21 mouse cellular contexts compared by ENCODE assay signal in genomic region chr9:48731651-48732536, GRCm38 (mm10).
A peak's percentile ranks its signal among the peaks of the same experiment; 100 is the strongest.
DNase-seq lines count a peak whose midpoint lies in the region; ATAC-seq and TF ChIP-seq lines count a peak whose summit lies in the region.
"Had no signal": no experiment of that assay in that cellular context is flagged by ENCODE, and none has a peak within 500 bp of the region (broad histone marks: within the 10 kb centered on the region; RNA-seq: fewer than 3 reads in every experiment).

No protein-coding gene starts in this region.

- peak overlapping the region; percentile 70 for H3K27ac ChIP-seq in forebrain, embryonic 10.5 days
- H3K27ac ChIP-seq in forebrain, embryonic 14.5 days (ENCODE audit: low read depth, low read length): no peak overlapping the region
- H3K27ac ChIP-seq in hindbrain, embryonic 13.5 days: peak overlapping the region; percentile 83
- H3K27ac ChIP-seq in hindbrain, postnatal 0 days: no peak overlapping the region
- H3K27ac ChIP-seq in left cerebral cortex, adult 2 months: peak overlapping the region; percentile 98
- H3K27ac ChIP-seq in neural tube, embryonic 13.5 days (replicated peaks): 0 out of 2 replicates have a peak overlapping the region, but pooled peaks have one; percentile 84
- H3K27ac ChIP-seq: heart, embryonic 15.5 days; intestine, embryonic 15.5 days; limb, embryonic 15.5 days; stomach, embryonic 15.5 days had no signal

- H3K4me3 ChIP-seq in forebrain, embryonic 10.5 days: no peak overlapping the region
- no peak overlapping the region for H3K4me3 ChIP-seq in forebrain, embryonic 14.5 days (ENCODE audit: low read depth, low read length)
- no peak overlapping the region for H3K4me3 ChIP-seq in hindbrain, embryonic 13.5 days
- H3K4me3 ChIP-seq in hindbrain, postnatal 0 days (ENCODE audit: low read length): no peak overlapping the region
- H3K4me3 ChIP-seq in left cerebral cortex, adult 2 months: no peak overlapping the region
- no peak overlapping the region for H3K4me3 ChIP-seq in neural tube, embryonic 13.5 days
- H3K4me3 ChIP-seq: heart, embryonic 15.5 days; hindbrain, embryonic 12.5 days; intestine, embryonic 15.5 days; limb, embryonic 15.5 days; myocyte; stomach, embryonic 15.5 days had no signal

- no peaks in the 10 kb centered on the region for H3K36me3 ChIP-seq in forebrain, embryonic 10.5 days (replicated peaks)
- no peaks in the 10 kb centered on the region for H3K36me3 ChIP-seq in forebrain, embryonic 14.5 days (ENCODE audit: control insufficient read depth, insufficient read depth, low read length)
- no peaks in the 10 kb centered on the region for H3K36me3 ChIP-seq in hindbrain, embryonic 13.5 days
- no peaks in the 10 kb centered on the region for H3K36me3 ChIP-seq in hindbrain, postnatal 0 days (ENCODE audit: insufficient read depth, low read length)
- no peaks in the 10 kb centered on the region for H3K36me3 ChIP-seq in neural tube, embryonic 13.5 days
- H3K36me3 ChIP-seq: heart, embryonic 15.5 days; hindbrain, embryonic 12.5 days; intestine, embryonic 15.5 days; limb, embryonic 15.5 days; stomach, embryonic 15.5 days had no signal

- H3K27me3 ChIP-seq in forebrain, embryonic 10.5 days (ENCODE audit: poor library complexity, severe bottlenecking): peaks cover 25% of the 10 kb centered on the region; the same call in 1 of the 2 replicates
- H3K27me3 ChIP-seq in forebrain, embryonic 14.5 days (replicated peaks; ENCODE audit: control insufficient read depth, insufficient read depth, low read length): peaks cover 5% of the 10 kb centered on the region; the same call in 1 of the 2 replicates
- H3K27me3 ChIP-seq in hindbrain, embryonic 13.5 days: 0 out of 2 replicates have a peak, but pooled peaks cover 3% of the 10 kb centered on the region
- no peaks in the 10 kb centered on the region for H3K27me3 ChIP-seq in hindbrain, postnatal 0 days (ENCODE audit: insufficient read depth, low read length)
- peaks cover 14% of the 10 kb centered on the region for H3K27me3 ChIP-seq in neural tube, embryonic 13.5 days
- H3K27me3 ChIP-seq: heart, embryonic 15.5 days; hindbrain, embryonic 12.5 days; intestine, embryonic 15.5 days had no signal

- H3K9ac ChIP-seq in forebrain, embryonic 14.5 days (ENCODE audit: low read length): no peak overlapping the region
- no peak overlapping the region for H3K9ac ChIP-seq in hindbrain, embryonic 13.5 days
- H3K9ac ChIP-seq in hindbrain, postnatal 0 days (replicated peaks; ENCODE audit: low read length): no peak overlapping the region
- no peak overlapping the region for H3K9ac ChIP-seq in neural tube, embryonic 13.5 days
- H3K9ac ChIP-seq: heart, embryonic 15.5 days; hindbrain, embryonic 12.5 days; intestine, embryonic 15.5 days; limb, embryonic 15.5 days; stomach, embryonic 15.5 days had no signal

- no peak for TF ChIP-seq CTCF in hindbrain, postnatal 0 days (IDR thresholded peaks at IDR 0.05; ENCODE audit: low read depth)
- TF ChIP-seq CTCF in left cerebral cortex, adult 2 months (IDR thresholded peaks at IDR 0.05): no peak

- intact Hi-C loops in left cerebral cortex, adult 2 months (cut with DNase I): no loop called here

- DNase-seq in forebrain, embryonic 10.5 days (ENCODE audit: extremely low spot score, low spot score): no peak
- DNase-seq in forebrain, embryonic 14.5 days (ENCODE audit: low spot score): no peak
- DNase-seq in hindbrain, postnatal 0 days (ENCODE audit: low spot score): no peak
- no peak for DNase-seq in left cerebral cortex, adult 2 months (ENCODE audit: extremely low spot score in 1 of 2, low spot score in 2 of 2)
- DNase-seq in left cerebral cortex, adult 11 months (ENCODE audit: low spot score): no peak
- no peak for DNase-seq in neural tube, embryonic 10.5 days (ENCODE audit: extremely low spot score, low spot score)
- DNase-seq: adrenal gland, postnatal 10 days; gastrocnemius, postnatal 10 days; lung, adult 2 months; lung, postnatal 4 days; thymus, adult 18-20 months had no signal

- ATAC-seq in forebrain, embryonic 14.5 days: no peak
- ATAC-seq in hindbrain, embryonic 13.5 days (ENCODE audit: low FRiP score): no peak
- no peak for ATAC-seq in hindbrain, postnatal 0 days
- no peak for ATAC-seq in neural tube, embryonic 13.5 days (ENCODE audit: low read depth)
- ATAC-seq: activated CD4-positive, CD25-positive, alpha-beta regulatory T cell, adult 4 months; CD4-positive, CD25-positive, alpha-beta regulatory T cell, adult 4 months; intestine, embryonic 15.5 days had no signal

- H3K9me3 ChIP-seq in forebrain, embryonic 10.5 days: no peaks in the 10 kb centered on the region
- H3K9me3 ChIP-seq in forebrain, embryonic 14.5 days (replicated peaks; ENCODE audit: control insufficient read depth, low read length): no peaks in the 10 kb centered on the region
- H3K9me3 ChIP-seq in hindbrain, embryonic 13.5 days: no peaks in the 10 kb centered on the region
- no peaks in the 10 kb centered on the region for H3K9me3 ChIP-seq in hindbrain, postnatal 0 days (ENCODE audit: low read length)
- H3K9me3 ChIP-seq in neural tube, embryonic 13.5 days: no peaks in the 10 kb centered on the region
- H3K9me3 ChIP-seq: heart, embryonic 15.5 days; hindbrain, embryonic 12.5 days; intestine, embryonic 15.5 days; limb, embryonic 15.5 days; stomach, embryonic 15.5 days had no signal

- H3K4me2 ChIP-seq in forebrain, embryonic 14.5 days (ENCODE audit: low read length): no peak overlapping the region
- H3K4me2 ChIP-seq in hindbrain, embryonic 13.5 days: no peak overlapping the region
- no peak overlapping the region for H3K4me2 ChIP-seq in hindbrain, postnatal 0 days (ENCODE audit: low read depth, low read length)
- H3K4me2 ChIP-seq in neural tube, embryonic 13.5 days: no peak overlapping the region
- H3K4me2 ChIP-seq: heart, embryonic 15.5 days; hindbrain, embryonic 12.5 days; intestine, embryonic 15.5 days; limb, embryonic 15.5 days; stomach, embryonic 15.5 days had no signal

- peaks cover 96% of the 10 kb centered on the region for H3K4me1 ChIP-seq in forebrain, embryonic 10.5 days
- H3K4me1 ChIP-seq in forebrain, embryonic 14.5 days (ENCODE audit: control insufficient read depth, insufficient read depth, low read length): peaks cover 69% of the 10 kb centered on the region
- peaks cover 88% of the 10 kb centered on the region for H3K4me1 ChIP-seq in hindbrain, embryonic 13.5 days (replicated peaks)
- peaks cover 43% of the 10 kb centered on the region for H3K4me1 ChIP-seq in hindbrain, postnatal 0 days (ENCODE audit: insufficient read depth, low read length)
- H3K4me1 ChIP-seq in neural tube, embryonic 13.5 days (replicated peaks): peaks cover 92% of the 10 kb centered on the region

- WGBS in forebrain, embryonic 10.5 days: 82% methylated on average over 8 of the region's 8 CpGs
- 83% methylated on average over 8 of the region's 8 CpGs for WGBS in forebrain, embryonic 14.5 days
- 78% methylated on average over 8 of the region's 8 CpGs for WGBS in hindbrain, embryonic 13.5 days
- WGBS in hindbrain, postnatal 0 days: 71% methylated on average over 8 of the region's 8 CpGs
- 76% methylated on average over 8 of the region's 8 CpGs for WGBS in neural tube, embryonic 13.5 days

Comparison
In these comparisons a context has a peak if more than half of its experiments do, and no peak if none do; other contexts are left out.
1. H3K27ac ChIP-seq: peak in forebrain, embryonic 10.5 days (single experiment), hindbrain, embryonic 13.5 days (single experiment), left cerebral cortex, adult 2 months (single experiment) and neural tube, embryonic 13.5 days (single experiment); none in forebrain, embryonic 14.5 days (single experiment) and hindbrain, postnatal 0 days (single experiment).